Mouse (Mus musculus) ovary, adult 18-20 months (tissue): Measurements from ENCODE around the gene Hes7.
A peak's percentile ranks its signal among the peaks of the same experiment; 100 is the strongest.

Source experiments
- DNase-seq: peaks from one replicate; pipeline ENCODE4 v3.0.0; 2022; ENCODE audit warnings: low spot score, mixed read lengths

Hes7 gene

DNA sequence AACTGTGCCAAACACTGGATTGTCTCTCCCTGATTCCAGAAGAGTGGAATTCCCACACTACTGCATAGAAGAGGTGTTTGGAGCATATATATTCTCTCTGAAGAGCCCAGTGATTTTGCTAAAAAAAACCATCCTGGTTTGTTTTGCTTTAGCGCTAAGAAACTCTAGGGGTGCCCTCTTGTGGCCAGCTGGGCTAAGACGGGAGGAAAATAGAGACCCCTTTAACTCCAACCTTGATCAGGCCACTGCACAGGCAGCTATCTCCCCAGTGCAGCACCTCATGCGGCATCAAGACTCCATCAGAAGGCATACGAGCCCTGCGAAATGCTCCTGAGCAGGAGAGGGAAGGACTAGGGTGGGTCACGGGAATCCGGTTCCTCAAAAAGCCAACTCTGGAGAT, 30.2 kb downstream of the Hes7 start:
- DNase-seq = no peak

GRCm38 (mm10) chr11:69151004-69151403, 30.8 kb downstream of the Hes7 start:
- no peak for DNase-seq

DNA sequence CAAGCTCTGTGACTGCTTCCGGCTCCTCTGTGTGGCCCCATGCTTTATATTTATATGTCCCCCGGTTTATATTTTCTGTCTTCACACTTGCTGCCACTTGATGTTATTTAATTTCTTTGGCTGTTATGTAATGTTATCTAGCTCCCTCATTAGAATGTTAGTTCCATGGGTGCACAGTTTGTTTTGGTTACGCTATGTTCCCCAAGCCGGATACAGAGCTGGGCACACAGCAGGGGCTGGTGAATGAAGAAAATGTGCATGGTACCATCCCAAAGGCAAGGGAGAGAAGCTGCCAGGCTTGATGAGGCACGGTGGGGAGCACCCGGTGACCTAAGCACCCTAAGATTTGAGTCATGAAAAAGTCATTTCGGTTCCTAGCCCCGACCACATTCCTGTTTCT, 33.6 kb downstream of the Hes7 start:
- no peak for DNase-seq

DNA sequence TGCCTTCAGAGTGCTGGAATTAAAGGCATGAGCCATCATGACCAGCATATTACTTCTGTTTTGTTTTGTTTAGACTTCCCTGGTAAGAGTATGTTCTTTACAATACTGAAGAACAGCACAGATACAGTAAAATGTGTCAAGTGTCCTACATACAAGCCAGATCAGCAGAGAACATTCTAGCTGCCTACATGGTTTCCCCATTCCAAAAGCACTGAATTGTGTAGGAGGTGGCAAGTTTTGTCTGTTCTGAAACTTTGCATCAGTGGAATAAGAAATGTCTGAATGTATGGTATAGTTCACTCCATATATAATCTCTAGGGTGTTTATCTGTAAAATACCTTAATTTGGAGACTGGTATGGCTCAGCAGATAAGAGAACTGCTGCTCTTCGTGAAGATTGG, 35.1 kb downstream of the Hes7 start:
- no peak for DNase-seq

GRCm38 (mm10) chr11:69156800-69157199, 36.6 kb downstream of the Hes7 start, which contains the start of gene Alox12b:
TSS of gene Alox12b (plus strand) at chr11:69156989.
- DNase-seq = no peak

GRCm38 (mm10) chr11:69169313-69169712, 49.1 kb downstream of the Hes7 start:
- no peak for DNase-seq

DNA sequence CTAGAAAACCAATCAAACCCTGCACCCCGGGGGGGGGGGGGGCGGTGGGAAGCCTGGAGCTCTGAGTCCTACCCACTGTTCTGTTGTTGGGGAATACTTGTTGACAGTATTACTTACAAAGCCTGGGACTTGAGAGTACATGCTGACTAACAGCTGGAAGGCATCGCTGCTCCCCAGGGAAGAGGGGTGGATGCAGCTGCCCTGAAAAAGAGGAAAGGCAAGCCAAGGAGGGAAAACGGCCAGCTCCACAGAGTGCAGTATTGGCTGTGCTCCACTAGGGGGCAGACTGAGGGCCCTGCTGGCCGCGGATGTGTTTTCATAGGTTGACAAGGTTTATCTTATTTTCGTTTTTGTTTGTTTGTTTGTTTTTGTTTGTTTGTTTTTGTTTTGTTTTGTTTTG, 51.4 kb downstream of the Hes7 start:
- peak; percentile 41 for DNase-seq

- DNase-seq = no peak
Measured at GRCm38 (mm10) chr11:69172606-69173005, 52.4 kb downstream of the Hes7 start.
